Mouse (Mus musculus) gastrocnemius, postnatal 25 days (tissue): ENCODE measurements at regions not wholly inside any gene's neighbourhood (a gene's known extent, or its start where the extent isn't known, plus 50 kb on each side); places are given as distances from the start of the nearest gene placed in this dataset.

Experiments used
- DNase-seq: peaks from one replicate; pipeline ENCODE4 v3.0.0; 2022

DNA sequence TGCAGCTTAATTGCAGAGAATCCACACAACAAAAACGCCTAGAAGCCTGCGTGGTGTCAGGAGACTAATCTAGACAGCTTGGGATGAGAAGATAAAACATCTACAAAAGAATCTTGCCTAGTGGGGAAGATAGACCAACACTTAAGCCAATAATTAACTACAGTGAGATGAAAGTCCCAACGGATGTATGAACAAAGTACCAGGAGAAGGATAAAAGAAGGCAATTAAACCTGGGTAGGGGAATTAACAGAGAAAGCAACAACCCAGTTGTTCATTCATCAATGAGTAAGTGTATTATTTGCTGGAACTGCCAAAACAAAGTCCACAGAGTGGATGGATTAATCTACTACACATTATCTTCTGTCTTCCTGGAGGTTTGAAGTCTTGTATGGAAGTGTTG lies 99.8 kb downstream of the Olfm4 start:
- no peak for DNase-seq

DNA sequence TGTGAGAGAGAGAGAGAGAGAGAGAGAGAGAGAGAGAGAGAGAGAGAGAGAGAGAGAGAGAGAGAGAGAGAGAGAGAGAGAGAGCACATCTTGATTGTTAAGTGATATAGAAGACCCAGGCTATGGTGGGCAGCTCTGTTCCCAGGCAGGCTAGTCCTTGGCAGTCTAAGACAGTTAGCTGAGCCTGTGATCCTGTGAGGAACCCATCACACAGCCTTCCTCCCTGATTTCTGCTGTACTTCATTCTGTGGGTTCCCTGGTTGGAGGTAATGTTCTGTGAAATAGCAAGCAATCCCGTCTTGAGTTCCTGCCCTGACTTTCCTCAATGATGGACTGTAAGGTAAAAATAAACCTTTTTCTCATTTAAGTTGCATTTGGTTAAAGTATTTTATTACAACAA lies 113.4 kb downstream of the Olfm4 start:
- DNase-seq: no peak

DNA sequence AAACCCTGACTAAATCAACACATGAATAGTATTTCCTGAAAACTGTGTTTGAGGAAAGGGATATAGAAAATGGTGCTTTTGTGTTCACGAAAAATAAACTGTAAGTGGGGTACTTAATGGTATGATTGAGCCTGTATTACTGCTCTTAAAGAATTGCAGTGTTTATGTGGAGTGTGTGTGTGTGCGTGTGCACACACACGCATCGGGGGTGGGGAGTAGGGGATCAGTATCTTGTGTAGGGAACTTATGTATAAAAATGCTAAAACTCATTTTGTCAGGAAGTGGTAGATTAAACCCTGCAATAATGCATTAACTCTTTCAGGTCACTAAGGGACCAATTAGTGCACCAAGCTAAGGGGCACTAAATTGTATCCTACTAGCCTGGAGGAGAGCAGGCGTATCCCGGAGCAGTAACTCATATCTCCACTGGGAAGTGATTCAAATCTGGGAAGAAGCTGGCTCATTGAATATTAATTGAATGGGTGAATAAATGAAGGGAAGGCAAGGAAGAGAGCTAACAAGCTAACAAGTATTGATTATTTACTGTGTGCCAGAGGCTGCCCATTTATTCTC lies 129.3 kb downstream of the Olfm4 start:
- DNase-seq: no peak

DNA sequence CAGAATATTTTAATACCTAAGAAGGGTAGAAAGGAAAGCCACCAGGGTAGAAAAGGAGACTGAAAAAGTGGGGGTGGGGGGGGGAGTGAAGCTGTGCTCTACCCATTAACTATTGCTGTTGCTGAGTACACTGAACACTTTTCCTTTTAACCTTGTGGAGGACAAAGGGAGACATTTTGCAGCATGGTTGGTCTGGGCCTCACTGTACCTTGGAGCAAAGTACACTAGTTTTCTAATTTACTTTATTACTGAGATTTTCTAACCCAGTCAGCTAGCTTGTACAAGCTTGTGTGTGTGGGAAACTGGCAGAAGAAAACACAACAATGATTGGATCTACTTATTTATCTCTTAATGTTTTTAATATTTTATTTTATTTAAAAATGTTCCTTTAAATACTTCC lies 130.4 kb downstream of the Olfm4 start:
- no peak for DNase-seq

DNA sequence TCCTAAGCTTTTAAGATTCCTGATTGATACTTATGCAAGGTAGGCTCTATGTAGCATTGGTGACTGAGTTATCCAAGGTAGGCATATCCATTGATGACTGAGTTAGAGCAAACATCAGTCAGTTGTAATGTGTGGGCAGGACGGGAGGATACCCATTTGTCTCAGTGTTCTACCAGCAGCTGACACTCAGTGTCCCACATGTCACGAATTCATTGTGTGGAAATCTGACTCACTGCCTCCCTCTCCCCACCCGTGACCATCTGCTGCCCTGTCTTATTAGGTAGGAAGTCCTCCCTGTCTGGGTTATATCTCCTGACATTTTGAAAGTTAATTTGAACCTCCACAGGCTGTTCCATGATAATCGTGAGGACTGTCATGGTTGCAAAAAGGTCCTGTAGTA lies 141.3 kb downstream of the Olfm4 start:
- no peak for DNase-seq

DNA sequence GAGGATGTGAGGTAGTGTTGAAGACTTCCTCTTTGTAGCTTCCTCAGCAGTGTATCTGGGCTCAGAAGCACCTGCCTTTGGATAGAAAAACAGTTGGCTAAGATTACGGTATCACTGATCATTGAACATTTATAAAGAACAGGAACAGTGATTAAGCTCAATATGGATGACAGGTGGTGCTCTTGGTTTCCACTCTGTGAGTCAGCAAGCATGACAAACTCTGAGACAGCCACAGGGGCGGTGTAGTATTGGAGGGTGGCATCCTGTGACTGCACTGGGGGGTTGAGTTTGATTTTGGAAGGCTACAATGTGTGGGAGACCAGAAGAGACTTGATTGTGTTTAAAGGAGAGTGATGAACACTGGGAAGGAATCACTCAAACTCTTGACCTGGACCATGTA lies 144.3 kb downstream of the Olfm4 start:
- DNase-seq: no peak

DNA sequence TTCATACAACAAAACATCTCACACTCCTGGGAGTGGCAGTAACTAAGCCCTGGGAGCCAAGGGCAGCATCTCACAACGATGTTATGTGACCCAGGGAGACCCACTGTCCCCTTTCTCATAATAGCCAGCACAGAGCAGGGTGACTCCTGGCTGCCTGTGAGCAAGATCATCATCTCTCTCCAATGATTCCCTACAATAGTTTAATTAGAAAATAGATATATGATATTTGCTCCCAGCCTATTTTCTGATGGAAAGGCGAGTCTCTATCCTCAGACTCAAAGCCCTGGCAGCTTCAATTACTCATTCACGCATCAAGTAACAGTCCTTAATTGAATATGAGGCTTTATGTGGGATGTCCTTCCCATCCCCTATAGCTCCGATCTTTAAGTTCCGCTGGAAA lies 153.7 kb downstream of the Olfm4 start:
- DNase-seq: no peak

DNA sequence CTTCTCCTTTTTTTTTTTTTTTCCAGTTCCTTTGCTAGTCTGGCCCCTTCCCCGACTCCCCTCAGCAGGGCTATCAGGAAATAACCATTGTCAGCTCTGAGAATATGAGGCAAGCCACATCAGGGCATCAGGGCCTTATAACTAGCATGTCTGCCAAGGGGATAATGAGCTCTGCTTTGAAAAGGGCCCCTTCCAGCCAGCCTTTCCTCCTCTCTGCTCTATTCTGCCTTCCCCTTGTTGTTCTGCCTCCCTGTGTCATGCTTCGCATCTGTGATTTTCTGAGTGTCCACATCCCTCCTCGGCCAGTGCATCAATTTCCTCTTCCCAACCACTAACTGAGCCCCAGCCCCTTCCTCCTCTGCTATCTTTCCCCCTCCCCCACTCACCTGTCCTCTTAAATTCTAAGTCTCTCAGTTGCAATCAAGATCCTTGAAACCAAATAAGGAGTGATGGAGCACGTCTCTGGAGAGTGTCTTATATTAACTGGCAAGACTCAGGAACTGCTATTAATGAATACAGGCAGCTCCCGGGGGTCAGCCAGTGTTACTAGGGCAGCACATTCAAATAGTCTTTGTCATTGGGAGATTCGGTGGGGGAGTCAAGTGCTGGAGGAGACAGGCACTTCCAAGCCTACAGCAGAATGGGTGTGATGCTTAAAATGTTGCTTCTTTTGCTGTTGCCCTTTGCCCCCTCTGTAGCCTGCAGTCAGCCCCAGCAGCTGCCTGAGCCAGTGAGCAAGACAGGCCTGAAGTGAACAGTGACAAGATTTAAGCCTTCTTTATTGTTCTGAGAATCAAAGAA lies 155.3 kb downstream of the Olfm4 start:
- DNase-seq: no peak

DNA sequence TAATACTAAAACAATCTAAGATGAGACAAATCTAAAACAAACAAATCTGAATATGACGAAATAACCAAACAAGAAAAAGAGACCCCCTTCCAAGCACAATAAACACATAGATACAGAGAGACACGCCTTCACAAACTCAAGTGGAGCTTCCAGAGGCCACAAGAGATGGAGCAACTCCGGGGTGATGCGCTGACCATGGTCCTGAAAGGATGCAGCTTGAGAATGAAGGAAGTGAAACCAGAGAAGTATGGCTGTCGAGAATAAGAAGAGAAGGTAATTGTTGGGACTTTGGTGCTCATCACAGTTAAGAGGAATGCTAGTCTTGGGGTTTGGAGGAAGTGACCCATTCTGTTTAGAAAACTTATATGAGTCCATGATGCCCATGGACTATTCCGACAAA lies 173.1 kb downstream of the Olfm4 start:
- no peak for DNase-seq

DNA sequence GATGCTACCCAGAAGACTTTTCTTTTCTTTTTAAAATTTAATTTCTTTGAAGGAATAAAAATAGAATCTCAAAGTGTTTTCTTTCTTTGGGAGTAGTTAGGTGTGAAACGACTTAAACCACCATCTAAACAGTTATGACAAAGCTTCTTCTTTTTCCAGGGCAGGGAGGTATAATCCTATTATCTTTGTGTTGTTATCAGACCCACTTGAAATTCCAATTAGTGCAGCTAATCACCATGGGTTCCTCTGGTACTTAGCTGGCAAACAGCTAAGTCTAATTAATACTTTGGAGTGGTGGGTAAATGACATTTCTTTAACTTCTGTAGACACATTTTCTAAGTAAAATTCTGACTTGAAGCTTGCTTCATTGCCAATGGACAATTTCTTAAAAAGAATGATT lies 185.3 kb downstream of the Olfm4 start:
- DNase-seq: no peak

DNA sequence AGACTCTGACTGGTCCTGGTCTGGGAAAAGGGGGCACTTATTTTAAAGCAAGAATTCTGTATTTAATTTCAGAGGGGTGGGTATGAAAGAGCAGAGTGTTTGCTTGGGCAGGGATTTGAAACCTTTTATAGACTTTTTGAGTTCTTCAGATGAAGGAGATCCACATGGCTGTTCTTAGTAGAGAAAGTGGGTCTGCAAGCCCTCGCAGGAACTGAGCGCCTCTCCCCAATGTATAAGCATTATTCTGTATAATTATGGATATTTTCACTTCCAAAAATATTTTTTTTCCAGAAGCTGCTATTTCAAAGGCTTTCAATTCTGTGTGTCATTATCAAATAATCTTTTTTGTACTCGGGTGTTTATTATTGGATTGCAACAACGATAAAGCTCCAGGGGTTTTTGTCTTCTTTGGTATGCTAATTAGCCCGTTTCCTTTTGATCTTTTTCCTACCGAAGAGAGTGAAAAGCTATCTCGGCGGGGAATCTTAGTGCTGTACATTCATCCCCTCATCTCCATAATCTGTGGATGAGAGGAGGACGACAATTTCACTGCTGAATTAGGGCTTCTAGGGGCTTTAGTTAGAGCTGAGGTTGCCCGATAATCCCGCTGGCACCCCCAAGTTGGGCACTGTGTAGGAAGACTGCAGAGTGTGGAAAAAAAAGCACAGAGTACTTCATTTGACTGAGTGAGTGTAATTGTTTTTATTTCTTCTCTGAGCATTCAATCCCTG lies 186.7 kb downstream of the Olfm4 start:
- DNase-seq: no peak

DNA sequence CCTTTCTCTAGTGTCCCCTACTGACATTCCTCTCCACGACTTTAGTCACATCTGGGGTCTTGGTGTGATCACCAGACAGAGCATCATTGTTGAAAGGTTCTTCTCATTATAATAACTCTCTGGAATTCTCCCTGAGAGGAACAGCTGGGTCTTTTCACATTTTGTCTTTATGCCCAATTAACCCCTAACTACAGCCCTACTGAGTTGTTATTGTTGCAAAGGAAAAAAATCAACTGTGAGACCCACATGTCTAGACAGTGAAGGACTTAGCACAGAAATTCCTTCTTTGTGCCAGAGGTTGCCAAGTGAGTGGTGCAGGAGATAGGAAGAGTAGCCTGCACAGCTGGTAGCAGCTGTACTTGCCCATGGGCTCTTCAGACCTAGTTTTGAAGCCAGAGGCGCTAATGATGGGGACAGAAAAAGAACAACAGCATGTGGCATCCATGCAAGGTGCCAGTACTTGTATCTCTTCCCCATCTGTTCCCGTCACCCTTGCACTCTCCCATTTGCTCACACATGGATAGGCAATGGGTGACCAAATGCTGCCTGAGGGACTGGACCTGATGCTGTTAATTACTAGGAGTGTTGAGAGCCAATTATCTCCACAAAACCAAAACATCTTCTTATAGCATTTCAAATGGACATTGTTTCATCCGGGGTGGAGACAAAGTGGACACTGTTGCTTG lies 189.1 kb downstream of the Olfm4 start:
- no peak for DNase-seq

DNA sequence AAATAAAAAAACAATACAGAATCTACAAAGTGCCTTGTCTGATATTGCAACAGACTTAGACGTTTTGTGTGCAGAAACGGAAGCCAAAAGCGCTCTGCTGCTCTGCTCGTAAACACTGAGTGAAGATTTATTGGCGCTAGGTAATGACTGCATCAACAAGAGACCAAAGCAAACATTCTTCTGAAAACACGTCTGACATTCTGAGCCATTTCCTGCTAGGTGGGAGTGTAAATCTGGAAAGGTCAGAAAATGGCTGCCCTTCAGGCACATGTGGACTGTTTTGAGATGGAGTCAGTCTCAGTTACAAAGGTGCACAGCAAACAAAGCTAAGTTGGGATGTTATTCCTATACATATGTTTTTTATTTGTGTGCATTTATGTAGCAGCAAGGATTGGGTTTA lies 192.6 kb downstream of the Olfm4 start:
- DNase-seq: no peak

DNA sequence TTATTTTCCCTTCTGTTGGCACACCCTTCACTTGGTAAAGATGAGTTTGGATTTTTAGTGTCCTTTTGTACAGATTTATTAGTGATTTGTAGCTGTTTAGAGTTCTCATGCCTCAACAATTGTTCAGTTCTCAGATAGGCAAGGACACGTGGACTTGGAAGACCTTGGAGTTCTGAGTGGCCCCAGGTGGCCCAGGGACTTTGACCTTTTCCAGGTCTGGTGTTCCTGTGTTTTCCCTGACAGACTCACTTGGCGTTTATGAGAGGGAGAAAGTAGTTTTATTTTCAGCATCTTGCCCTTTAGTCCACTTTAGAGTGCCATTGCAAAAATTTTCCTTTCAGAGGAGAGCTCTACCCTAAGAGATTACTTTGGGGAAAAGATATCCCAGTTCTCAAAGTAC lies 211.2 kb downstream of the Olfm4 start:
- no peak for DNase-seq

DNA sequence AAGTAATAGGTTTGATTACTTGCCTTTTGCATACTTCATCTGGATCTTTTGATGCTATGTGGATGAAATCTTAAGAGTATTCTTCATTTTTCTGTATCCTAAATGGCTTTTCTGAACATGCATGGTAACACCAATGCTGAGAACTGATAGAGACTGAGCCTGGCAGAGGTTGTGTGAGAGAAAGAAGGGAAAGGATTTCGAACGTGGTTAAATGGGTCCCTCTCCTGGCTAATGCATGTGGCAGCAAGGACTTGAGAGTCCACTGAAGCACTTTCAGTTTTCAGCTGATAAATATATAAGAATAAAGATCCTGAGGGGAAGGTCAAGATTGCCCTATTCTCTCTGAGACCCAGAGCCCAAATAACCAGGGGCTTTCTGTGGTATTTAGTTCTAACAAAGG lies 229.0 kb downstream of the Olfm4 start:
- DNase-seq: no peak

DNA sequence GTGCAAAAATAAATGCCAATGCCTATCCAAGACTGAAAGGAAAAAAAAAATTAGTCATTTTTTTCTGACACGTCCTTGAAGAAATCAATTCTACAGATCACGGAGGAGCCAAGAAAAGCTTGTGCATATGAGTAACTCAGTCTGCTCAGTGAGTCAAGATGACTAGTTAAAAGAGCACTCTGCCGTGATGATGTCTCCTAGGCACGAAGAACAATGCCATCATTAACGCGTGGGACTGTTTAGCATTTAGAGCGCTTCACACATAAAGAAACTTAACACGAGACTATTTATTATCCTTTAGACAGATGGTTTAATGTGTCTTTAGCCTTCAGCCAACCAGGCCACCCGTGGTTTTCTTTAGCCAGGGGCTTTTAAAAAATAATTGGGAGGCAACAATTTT lies 229.8 kb downstream of the Olfm4 start:
- DNase-seq: no peak

DNA sequence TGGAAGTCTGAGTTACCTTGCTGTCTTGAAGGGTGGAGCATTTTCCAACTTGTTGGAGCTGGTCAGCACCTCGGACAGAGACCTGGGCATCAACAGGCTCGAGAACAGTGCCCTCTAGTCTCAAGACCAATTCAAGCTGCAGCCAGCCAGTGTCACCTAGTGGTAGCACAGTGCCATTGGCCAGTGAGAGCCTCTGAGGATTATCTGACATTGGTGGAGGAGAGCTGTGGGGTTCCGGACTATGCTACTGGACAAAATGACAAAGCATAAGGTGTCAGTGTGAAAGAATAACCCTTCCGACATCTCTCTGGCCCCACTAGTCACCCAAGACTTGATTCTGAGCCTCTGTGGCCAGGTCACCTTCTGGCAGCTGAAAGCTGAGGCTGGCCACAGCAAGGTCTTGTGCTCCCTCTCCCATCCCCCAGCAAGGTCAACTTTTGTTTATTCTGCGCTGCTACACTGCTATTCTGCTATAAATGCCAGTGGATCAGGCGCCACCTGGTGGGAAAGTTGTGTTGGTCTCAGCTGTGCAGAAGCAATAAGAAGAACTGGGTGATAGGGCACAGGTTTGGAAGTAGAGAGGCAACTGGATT lies 232.2 kb downstream of the Olfm4 start:
- DNase-seq: peak; percentile 9

DNA sequence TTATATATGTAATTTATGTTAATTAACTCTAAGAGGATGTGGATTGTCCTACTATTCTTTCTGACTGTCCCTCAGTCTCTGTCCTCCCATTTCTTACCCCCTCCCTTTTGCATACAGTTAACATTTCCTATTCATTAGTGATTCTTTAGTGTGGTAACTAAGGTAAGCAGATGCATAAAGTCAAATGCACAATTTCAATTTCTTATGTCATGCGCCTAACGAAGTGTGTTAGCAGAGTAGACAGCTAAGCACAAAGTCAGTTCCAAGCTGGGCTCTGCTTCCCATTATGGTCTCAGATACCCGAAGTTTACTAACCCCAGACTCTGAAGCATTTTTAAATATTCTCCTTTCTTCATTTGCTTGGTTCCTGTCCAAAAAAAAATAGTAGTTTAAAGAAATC lies 248.2 kb downstream of the Olfm4 start:
- DNase-seq: no peak

DNA sequence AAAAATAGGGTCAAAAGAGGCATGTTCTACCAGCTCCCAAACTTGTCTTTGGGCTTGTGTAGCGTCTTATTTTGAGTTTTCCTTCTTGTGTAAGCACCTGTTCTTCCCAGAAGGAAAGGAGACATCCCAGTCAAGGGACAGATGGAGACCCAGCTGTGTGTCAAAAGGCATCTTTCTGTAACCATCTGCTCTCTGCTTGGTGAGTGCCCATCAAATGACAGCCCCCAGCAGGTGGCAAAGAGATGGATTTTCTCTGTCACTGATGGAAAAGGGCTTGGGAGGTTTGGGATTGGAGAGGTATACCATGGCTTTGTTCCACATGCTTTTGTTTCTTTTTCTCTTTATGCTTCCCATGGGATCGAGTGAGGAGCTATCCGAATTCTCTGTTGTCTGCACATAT lies 249.1 kb downstream of the Olfm4 start:
- no peak for DNase-seq

DNA sequence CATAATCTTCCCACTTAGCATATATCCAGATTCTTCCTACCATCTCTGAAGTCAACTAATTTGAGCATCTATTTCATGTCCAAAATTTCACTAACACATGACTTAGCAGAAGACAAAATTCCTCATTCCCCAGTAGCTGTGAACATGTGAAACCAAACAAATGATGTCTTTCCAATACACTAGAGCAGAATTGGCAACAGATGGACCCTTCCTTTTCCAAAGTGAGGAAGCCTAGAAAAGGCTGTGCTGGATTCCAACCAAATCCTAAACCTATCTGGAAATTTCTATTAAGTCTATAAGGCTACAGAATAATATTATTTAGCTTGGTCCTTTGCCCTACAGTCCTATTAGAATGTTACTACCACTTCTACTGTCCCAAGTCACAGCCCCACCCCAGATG lies 253.3 kb downstream of the Olfm4 start:
- no peak for DNase-seq

DNA sequence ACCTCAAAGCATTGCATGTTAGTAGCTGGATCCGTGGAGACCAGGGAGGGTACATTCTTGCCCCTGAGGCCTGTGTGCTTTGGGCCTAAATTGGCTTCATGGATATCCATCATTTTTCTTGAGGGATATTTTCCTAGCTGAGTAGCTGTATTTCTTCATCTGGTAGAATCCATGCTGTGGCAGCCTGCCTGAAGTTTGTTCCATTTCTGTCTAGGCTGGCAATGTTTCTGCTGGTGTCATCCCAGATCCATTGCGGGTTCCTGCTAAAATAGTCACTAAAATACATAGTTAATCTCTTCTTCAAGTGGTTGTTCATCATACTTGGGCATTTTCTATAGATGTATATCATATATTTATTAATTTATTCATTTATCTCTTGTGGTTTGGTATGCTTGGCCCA lies 253.7 kb downstream of the Olfm4 start:
- DNase-seq: no peak

DNA sequence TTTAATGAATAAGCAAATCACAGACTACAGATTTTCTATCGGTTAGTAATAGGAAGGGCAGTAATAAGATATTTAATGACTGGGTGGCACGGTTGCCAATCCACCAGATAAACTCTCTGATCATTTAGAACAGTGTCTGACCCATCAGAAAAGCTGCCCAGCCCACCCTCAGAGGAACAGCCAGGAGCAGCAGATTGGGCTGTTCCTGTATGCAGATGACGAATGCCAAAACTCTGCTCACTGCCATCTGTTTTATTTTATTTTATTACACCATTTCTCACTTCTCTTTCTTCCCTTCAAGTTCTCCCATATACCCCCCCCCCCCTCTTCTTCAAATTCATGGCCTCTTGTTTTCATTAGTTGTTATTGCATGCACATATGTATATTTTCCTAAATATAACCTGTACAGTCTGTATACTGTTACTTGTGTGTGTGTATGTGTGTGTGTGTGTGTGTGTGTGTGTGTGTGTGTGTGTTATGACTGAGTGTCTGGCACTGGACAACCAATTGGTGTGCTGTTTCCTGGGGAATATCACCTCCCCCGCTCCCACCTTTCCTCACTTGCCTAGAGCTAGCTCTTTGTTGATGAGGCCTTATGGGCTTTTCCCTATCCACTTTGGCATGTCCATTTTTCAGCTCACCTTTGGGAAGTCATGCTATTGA lies 260.9 kb downstream of the Olfm4 start:
- no peak for DNase-seq
